Mouse (Mus musculus): ENCODE results near the gene Ntn1.

GRCm38 (mm10) chr11:68177415-68177814 is 223.2 kb downstream of the Ntn1 start:
- no peak for TF ChIP-seq POLR2A (IDR thresholded peaks at IDR 0.05; ENCODE audit: borderline replicate concordance, low read depth, low read length)
- TF ChIP-seq CTCF (IDR thresholded peaks at IDR 0.05; ENCODE audit: low read depth, low read length): no peak

Data from bone marrow macrophage, adult 2 months (primary cell).